Mouse (Mus musculus): Measurements from ENCODE around the gene Zranb3.
A peak's percentile ranks its signal among the peaks of the same experiment; 100 is the strongest.
"Not testable (repeated sequence)": the region's sequence is repeated elsewhere in the genome, so short reads cannot be mapped to it uniquely, and the experiment has no call there.

The Zranb3 gene

DNA sequence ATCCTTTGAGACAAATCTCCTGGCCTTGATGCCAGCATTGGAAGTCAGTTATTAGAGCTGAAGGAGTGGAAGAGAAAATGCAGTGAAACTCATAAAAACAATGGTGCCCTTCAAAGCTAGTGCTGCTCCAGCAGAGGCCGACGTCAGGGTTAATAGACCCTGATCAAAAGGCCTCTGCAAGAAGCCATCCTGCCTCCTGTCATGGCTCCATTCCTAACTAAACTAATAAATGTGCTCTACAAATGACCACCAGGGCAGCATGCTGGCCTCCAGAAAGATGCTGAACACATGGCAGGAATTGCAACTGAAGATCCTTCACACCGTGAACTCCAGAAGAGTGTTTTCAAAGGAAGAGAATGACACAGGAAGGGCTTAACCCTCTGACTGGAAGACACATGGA, 117.5 kb downstream of the Zranb3 start:
- DNase-seq: no peak

DNA sequence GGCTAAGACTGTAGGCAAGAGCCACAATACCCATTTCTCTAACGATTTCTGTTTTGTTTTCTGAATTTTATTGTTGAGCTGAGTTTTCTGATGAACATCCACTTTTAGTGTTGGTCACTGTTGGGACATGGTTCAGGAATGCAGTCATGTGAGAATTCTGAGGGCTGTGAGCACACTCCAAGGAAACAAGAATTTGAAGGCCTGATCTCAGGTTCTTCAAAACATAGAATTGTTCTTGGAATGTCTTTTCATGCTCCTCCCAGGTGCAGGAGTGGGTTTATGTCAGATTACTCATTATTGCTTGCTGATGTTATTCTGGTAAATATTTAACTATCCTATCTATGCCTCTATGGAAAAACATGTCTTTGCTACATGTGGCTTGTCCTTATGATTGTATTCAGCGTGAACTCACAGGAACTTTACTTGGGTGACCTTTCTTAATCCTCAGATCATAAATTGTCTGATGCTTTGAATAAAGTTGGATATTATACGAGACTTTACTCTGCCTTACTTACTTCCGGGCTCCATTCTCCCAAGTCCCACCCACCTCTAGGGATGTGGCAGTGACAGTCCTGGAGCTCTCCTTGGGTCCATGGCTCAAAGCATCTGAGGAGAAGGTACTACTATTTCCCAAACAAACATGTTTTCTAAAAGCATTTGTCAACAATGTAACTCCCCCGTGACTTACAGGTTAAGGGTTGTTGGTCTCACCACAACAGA, 119.4 kb downstream of the Zranb3 start:
- DNase-seq: peak; percentile 17

DNA sequence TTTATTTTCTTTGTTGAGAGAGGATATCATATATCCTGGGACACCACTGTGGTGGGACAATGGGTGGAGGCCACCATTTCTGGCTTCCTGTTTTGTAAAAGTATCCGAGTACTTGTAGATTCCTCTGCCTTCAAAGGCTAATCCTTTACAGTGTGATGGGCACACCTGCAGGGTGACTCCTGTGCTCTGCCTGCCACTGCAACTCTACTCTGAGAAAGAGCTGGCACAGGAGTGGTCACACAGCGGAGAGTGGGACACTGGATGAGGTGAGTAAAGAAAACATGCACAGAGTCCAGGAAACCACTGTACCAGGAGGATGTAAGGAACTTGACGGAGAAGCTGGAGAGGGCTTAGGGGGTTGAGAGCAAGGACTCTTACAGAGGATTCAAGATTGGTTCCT, 120.6 kb downstream of the Zranb3 start:
- no peak for DNase-seq

DNA sequence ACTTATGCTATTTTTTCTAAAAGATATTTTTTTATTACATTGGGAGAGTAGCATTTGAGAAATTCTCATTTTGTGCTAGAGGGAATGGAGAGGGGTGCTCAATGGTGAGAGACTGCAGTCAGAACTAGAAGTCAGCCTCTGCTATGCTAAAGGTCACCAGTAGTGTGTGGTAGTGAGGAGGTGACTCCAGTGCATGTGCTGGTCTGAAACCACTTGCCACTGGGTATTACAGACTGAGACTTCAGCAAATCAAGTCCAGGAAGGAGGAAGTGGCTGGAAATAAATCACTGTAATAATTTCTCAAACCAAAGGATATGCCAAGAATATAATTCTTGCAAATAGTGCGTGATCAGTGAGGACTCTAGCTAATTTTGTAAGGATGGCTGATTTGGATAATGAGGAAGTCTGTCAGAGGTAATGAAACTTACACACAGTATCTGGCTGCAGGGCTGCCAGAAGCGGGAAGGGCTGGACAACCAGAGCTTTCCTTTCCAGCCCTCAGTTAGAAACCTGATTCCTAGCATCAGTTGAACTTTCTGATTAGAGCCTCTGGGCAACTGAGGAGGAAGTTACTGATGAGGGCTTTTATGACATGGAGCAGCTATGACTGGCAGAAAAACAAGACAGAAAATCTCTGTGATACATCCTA, 121.8 kb downstream of the Zranb3 start:
- peak; percentile 17 for DNase-seq

DNA sequence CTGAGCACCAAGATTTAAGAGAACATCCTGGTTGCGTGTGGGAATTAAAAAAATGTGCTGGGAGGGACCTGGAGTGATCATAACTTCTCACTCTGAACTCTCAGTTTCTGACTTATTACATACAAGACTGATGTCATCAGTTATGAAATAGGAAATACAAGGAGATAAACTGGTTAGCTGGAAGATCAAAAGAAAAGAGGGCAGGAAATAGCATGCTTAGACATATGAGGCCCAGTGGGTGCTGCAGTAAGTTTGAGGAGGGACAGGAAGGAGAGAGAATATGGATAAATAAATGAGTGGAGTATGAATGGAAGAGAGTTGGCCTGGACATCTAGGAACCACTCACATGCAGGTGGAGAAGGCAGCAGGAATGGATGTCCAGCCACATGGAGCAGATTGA, 124.7 kb downstream of the Zranb3 start:
- DNase-seq: no peak

DNA sequence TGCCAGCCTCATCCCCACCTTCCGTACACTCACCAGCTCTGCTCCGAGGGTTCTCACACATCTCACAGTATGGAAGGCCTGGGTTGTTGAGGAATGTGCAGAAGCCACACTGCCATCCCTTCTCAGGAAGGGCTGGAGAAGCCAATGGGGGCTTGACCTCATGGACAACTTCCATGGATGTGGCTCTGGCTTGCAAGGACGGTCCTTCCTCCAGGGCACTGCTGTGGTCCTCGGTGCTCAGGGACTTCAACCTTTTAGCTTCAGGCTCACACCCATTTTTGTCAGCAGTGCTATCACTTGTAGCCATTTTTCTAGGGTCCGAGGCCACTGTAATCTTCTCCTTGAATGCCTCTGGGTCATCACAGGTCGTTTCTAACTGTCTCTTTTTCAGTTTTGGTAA, 126.7 kb downstream of the Zranb3 start:
- no peak for DNase-seq

DNA sequence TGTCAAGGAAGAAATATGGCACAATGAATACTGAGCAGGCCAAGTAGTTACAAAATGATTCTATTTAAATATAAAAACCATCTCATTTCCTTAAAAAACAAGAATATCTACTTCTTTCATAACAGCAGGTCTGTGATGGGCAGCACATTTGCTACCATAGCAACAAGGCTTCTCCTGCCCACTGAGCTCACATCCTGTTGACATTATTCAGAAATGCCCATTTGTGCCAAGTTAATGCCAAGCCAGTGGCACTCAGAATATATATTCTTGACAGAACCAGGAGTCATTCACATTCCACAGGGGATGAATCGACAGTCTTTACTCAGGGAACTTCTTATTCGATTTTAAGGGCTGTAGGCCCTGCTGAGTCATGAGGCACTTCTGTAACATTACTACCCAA, 127.2 kb downstream of the Zranb3 start:
- DNase-seq: no peak

DNA sequence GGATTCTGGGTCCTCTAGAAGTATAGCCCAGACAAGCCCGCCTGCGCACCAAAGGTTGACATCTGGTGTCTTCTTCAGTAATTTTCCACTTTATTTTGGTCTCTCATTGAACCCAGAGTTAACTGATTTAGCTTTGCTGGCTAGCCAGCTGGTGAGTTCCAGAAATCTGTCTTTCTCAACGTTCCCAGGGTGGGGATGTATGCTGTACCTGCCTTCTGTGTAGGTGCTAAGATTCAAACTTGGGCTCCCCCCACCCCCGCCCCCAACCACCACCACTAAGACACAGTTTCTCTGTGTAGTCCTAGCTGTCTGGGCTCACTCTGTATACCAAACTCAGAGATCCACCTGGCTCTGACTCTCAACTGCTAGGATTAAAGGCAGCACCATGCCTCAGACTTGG, 128.8 kb downstream of the Zranb3 start:
- no peak for DNase-seq

DNA sequence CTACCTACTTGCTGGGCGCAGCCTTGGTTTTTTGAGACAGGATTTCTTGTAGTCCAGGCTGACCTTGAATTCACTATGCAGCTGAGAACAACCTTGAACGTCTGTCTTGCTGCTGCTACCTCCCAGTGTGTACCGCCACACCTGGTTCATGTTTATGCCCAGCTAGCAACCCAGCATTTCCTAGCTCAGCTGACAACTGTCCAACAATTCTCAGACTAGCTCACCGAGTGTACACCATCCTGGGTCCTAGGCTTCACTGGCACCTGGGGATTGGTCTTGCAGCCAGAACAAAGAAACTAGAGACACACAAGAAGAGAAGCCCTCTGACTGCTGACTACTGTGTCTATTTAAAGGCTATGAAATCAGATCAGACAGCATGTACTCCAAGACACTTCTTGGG, 132.0 kb downstream of the Zranb3 start:
- DNase-seq: no peak

DNA sequence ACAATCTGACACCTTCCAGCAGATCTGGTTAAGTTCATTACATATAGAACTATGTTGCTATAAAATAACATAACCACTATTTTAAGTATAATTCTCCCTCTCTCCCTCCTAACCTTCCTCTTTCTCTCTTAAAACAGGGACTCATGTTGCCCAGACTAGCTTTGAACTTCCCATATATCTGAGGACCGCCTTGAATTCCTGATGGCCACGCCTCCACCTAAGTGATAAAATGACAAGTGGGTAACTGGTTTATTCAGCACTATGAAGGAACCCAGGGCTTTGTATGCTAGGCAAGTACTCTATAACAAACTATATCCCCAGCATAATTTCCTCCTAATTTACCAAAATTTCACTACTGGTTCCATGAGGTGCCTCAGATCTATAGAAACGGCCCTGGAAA, 139.5 kb downstream of the Zranb3 start:
- no peak for DNase-seq

DNA sequence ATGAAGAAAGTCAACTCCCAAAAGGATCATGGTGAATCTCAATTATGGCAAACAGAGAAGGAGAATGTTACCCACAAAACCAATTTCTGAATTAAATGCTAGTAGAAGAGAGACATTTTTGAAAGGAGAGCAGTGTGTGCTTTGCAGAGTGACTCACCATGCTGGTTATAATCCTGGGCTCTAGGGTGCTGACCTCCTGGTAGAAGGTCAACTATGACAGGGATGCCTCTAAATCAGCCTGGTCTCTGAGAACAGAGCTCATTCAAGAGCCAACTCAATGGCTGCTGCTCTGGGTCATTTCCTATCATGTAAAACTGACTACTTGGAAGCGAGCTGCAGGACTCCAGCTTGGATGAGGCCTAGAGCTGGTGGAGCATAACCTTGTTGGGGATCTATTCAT, 141.7 kb downstream of the Zranb3 start:
- no peak for DNase-seq

DNA sequence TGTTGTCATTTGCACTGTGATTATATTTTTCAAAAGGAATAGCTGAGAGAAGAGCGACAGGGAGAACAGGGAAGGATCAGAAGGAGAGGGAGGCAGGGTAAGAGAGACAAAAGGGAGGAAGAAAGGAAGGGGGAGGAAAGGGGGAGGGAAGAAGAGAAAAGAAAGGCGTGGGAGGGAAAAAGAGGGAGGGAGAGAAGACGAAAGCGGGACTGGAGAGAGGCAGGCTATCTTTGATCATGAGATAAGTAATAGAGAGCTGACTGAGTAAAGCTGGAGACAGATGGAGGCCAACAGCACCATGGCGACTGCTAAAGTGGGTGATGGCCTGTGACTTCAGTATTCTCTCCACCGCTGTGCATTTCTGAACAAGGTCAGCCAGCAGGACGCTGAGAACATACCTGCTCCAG, 143.5 kb downstream of the Zranb3 start:
- no peak for DNase-seq

DNA sequence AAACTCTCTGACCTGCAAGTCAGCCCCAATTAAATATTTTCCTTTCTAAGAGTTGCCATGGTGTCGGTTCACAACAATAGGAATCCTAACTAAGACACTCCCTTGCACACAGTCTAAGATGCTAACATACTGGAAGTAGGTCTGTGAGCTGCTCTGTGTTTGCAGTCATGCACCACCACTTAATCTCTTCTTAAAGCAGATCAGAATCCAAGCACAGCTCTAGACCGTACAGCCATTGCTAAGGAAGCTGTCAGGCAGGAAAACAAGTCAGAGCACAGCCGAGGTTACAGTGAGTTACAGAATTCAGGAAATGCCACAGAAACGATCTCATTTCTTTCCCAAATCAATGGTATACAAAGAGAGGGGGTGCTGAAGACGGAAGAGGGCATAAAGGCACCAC, 144.0 kb downstream of the Zranb3 start:
- no peak for DNase-seq

DNA sequence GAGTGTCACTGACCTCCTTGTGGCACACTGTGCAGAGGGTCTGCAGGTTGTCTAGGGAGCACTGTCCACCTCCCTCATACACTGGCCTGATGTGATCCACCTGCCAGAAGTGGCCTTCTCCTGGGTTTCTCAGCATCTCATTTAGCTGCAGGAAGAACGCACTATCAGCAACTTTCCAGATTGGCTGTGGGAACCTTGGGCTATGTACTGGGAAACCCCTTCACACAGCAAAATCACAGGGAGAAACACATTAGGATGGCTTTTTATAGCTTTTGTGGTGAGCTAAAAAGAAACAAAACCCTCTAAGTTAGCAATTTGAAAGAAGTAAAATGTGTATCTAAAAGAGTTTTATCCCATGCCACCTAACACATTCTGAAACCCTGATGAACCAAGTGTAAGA, 146.3 kb downstream of the Zranb3 start:
- DNase-seq: no peak

DNA sequence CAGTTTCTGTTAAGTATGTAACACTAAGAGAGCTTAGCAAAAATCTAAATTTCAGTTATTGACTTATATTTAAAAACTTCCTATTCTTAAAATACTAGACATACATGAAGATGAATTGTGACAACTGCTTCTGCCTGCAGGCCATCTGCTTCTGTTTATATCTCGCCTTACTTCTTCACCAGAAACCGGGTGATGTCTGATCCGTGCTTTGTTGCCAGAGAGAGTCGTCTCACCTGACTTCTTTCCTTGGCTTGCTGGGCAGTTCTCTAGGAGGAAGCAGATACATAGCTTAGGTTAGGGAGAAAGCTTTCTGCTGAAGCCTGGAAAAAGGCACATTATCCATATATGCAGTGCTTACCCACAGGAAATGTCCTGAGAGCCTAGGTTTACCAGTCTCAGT, 148.0 kb downstream of the Zranb3 start:
- no peak for DNase-seq

DNA sequence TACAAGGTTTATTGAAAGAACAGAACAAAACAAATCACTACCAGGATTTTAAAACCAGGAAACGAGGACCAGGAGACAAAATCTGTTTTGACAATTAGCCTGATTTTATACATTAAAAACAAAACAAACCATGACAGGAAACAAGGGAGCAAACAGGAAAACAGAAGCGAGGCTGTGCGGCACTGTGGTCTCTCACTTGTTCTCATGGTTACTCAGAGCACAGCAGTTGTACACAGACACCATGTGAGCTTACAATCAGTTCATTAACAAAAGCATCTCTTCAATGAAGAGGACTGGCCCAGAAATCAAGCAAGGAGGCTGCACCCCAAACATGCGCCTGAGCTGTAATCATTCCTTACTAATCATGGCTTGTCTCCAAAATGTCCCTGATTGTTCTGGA, 148.6 kb downstream of the Zranb3 start:
- not testable (repeated sequence) for DNase-seq

DNA sequence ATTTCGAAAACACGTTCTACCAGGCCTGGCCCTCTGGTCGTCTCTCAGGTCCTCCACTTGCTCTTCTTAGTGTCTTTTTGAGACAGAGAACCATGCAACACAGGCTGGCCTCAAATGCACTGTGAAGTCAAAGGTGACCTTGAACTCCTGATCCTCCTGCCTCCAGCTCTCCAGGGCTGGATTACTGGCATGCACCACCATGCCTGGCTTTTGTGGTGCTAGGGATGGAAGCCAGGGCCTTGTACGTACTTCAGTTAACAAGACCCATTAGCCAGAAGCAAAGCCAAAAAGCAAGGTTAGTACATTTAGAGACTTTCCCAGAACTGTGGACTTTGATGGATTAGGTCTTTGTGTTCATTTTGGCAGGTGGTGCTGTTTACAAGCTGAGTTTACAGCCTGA, 150.6 kb downstream of the Zranb3 start:
- DNase-seq: no peak

DNA sequence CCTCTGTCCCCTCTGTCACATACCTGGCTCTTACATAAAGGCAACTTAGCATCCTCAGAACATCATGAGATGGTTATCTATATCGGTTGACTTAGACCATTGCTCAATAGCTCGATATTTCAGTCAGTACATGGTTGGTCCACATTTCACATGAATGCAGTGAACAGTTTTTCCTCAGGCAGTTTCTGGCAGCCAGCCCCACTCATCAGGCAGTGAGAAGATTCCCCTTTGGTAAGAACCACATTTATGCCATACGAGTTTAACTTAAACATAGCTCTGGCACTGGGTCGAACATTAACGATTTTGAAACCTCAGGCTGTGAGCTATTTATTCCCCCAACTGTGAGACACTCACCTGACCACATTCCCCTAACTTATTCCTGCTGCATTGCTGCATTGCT, 154.1 kb downstream of the Zranb3 start:
- no peak for DNase-seq

DNA sequence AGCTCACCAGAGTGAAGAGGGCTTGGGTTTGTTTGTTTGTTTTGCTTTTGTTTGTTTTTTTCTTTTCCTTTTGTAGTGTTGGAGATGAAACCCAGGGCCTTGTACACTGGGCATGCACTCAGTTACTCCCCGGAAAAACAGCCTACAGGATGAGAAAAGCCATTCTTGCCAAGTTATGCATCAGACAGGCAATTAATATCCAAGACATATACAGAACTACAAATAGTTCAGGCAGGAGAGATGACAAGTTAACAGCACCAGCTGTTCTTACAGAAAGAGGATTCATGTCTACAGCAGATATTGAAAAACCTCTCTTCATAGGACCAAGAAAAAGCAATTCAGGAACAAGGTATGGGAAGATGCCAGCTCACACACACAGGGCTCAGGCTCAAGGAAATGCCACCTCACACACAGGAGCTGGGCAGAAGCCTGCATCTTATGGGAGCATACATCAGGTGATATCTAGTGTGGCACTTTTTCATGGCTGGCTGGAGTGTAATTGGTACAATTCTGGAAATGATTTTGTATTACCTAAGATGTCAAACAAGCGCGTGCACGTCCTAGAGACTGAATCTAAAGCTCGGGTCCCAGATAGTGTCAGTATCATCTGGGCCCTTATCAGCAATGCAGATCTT, 156.1 kb downstream of the Zranb3 start:
- DNase-seq: no peak

DNA sequence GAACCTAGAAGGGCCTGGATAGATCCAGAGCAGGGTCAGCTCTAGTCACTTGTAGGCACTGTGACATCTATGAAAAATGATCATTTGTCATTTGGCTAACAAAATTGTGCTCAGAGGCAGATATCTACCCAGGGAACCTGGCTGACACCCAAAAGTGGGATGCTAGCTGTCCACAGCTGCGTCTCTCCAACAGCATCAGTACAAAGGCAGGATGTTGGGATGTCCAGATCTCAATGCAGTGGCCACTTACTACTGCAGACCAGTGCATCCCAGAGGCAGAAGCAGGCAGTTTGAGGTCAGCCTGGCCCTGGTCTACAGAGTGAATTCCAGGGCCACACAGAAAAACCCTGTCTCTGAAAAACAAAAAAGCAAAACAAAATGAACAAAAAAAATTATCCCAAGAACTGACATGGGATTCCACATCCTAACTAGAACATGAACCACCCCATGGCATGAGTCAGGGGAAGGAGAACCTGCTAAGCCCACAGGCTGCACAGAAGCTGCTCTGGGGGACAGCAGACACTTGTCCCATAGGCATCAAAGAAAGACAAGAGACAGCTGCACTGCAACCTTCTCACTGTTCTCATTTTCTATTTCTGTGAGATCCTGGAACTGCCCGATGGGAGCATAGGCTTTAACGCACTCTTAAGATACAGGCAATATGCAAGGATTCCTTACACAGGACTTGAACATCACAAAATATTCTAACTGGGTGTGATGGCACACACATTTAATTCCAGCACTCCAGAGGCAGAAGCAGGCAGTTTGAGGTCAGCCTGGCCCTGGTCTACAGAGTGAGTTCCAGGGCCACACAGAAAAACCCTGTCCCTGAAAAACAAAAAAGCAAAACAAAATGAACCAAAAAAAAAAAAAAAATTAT, 156.9 kb downstream of the Zranb3 start:
- DNase-seq: peak; percentile 30

DNA sequence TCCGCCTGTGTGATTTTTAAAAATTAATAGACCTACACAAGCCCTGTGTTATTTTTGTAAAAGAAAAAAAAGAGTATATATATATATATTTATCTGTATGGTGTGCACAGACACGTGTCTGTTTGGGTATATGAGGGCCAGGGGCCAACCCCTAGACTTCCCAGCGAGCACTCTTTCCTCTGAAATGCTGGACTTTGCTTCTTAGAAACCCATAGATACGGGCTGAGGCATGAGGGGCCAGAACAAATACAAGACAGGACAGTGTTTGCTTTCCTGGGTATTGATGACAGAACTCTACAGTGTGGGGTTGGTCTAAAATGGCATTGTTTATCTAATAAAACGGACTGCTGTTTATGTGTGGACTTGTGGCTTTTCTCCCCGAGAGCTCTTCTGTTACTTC, 159.3 kb downstream of the Zranb3 start:
- DNase-seq: no peak

DNA sequence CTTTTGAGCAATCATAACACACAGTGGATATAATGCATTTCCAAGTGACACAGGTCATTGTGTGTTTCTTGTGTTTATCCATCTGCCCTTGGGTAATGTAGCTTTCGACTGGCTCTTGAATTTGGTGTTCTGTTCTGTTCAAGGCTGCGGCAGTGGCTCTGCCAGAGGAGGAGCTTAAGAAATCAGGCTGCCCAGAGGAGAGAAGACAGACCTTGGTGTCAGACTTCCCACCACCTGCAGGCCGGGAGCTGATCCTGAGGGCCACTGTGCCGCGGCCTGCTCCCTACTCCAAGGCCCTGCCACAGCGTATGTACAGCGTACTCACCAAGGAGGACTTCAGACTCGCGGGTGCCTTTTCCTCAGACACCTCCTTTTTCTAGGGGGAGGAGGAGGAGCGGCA, 160.6 kb downstream of the Zranb3 start:
- no peak for DNase-seq

DNA sequence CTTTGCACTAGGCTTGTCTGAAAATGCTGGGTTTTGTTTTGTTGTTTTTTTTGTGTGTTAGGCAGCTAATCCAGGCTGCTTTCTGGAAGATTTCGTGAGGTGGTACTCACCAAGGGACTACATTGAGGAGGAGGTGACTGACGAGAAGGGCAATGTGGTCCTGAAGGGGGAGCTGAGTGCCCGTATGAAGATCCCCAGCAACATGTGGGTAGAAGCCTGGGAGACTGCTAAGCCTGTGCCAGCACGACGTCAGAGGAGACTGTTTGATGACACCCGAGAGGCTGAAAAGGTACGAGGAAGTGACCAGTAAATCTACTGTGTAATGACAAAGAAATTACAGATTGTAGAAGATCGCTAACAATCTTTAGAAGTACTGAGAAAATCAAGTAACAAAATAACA, 165.6 kb downstream of the Zranb3 start:
- DNase-seq: no peak

DNA sequence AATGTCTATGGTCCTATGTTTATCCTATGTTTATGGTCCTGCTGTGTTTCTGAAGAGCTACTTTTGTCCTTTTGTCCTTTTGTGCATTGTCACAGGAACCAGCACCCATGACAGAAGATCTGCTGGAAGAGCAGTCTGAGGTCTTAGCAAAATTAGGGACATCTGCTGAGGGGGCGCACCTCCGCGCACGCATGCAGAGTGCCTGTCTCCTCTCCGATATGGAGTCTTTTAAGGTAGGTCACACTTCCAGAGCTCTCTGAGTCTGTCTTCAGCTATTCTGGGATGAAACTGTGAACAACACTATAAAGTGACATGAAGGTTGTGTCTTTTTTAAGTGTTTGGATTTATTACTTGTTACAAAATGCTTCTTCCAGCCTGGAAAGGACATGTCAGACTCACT, 168.5 kb downstream of the Zranb3 start:
- DNase-seq: no peak

Data from kidney, postnatal 14 days (tissue).